Mouse (Mus musculus) activated CD4-positive, CD25-positive, alpha-beta regulatory T cell, adult 4 months (primary cell): ENCODE measurements around the gene Tlr13. TPM values are rescaled to one million over a fixed set of nuclear protein-coding genes. Genes with fewer than 3 reads are reported as not detected.

Experiments used
- ATAC-seq: one replicate; pipeline ENCODE4 v1.8.0; 2017
- polyA plus RNA-seq, 2 experiments: library from polyadenylated mRNA; unstranded; fragments of 100-300 nt; shearing (Covaris generic); gene quantifications; one replicate each; pipeline ENCODE4 v1.2.1; 2017

The Tlr13 gene
- polyA plus RNA-seq, result under 1 TPM in 1 of 2 experiments, not detected in 1; 0.18 TPM

DNA sequence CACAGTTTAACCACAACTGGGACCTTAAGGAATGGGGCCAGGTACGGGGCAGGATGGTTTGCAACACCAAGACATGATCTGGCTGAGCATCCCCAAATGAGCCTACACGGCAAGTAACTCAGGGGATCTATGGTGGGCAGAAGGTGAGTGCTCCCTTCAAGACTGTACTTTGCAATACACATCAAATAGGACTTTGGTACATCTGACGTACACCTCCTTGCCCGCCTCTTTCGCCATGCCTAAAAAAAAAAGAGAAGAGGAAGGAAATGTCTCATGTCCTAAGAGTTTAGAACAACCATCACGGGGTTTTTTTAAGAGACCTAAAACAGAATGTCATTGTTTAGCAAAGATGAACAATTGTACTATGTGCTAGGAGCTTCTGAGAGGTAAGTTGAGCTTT lies at the start of gene Tlr13:
TSS of gene Tlr13 (plus strand) at position 269 of the 400 bp plus-strand sequence.
- ATAC-seq, result no peak

GRCm38 (mm10) chrX:106105464-106105863 lies 37.5 kb upstream of the Tlr13 start:
- no peak for ATAC-seq

DNA sequence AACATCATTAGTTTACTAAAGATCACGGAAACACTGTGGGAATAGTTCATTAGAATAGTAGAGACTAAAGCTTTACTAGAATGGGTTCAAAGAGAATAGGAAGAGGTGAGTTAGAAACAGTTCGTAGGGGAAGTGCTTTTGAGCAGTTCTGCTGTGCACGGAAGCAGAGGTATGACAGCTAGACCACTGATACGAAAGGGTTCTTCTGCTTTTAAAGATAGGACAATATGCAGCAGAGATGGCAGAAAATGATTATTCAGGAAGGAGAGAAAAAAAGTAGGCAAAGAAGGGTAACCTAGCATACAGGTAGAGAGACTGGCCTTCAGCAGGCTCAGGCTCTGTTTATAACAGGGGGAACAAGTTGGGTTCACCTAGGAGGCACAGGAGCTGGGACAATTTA lies 29.1 kb upstream of the Tlr13 start:
- ATAC-seq, result no peak

DNA sequence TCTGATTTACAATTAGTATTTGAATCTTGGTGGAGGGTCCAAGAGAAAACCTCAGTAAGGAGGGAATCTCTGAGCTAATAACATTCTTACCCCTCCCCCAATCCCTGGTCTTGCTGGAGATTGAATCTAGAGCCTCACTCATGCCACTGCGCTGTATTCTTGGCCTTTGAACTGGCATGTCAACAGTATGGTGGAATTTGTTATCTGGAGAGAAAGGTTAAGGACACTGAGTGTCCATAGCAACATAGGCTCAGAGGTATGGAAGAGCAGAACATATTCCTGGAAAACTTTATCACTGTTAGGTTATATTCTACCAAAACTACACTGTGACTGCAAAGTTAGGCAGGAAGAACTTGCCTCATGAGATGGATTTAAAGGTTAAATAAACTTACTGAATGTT lies 28.3 kb upstream of the Tlr13 start:
- ATAC-seq, result no peak

DNA sequence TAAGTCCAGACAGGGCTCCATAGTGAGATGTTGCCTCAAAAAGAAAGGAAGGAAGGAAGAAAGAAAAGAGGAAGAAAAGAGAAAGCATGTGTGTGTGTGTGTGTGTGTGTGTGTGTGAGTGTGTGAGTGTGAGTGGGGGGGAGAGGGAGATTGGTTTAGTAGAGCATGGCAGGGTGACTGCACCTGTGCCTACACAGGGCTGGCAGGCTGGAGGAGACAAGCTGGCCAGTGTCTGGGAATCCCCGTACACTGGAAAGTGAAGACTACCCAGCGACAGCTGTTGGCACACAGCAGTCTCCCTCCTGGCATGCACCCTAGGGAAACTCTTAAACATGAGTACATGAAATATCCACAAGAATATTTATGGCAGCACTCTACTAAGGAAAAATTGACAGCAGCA lies 20.2 kb upstream of the Tlr13 start:
- no peak for ATAC-seq

GRCm38 (mm10) chrX:106128283-106128682 lies 14.7 kb upstream of the Tlr13 start:
- ATAC-seq, result no peak

GRCm38 (mm10) chrX:106129877-106130276 lies 13.1 kb upstream of the Tlr13 start:
- ATAC-seq, result no peak

- ATAC-seq, result no peak
Measured at GRCm38 (mm10) chrX:106134916-106135315, 8.1 kb upstream of the Tlr13 start.

DNA sequence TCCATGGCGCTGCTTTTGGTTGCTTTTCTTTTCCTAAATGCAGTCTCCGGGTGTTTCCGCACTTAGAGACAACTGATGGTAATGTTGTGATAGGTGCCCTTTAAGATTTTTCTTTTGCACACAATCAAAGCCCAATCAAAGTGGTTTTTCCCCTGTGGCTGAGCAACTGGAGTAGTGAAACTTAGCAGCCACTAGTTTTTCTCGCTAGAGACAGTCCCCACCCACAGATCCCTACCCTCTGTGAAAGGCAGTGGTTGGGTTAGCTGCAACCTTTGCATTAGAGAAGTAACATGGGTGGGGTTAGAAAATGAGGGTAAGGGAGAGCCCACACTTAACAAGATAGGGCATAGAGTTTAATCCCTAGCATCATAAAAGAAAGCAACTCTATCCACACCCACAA lies 7.5 kb upstream of the Tlr13 start:
- ATAC-seq, result peak; percentile 71

DNA sequence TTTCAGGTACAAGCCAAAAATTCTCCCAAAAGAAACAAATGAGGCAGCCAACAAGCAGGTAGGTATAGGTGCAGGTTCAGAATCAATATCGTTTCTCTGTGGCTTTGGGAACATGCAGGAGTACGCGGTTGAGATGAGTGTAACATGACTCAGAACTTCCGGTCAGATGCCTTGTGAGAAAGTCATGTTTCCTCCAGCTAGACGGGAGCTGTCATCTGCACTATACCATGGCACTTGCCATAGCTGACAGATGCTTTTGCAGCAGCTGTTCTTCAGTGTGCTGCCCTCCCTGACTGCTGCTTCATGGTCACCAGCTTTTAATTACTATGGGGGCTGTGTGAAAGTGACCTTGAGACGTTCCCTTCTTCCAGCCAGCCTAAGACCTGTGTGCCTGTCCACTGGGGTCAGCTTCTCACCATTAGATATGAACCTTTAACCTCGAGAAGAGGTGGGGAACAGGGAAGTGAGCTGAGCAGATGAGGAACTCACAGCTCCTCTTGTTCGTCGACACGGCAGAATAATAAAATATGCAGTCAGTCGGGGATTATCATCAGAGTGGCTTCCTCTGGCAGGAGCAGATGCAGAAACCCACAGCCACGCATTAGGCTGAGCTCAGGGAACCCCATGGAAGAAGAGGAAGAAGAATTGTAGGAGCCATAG lies 7.0 kb upstream of the Tlr13 start:
- ATAC-seq, result peak; percentile 78

DNA sequence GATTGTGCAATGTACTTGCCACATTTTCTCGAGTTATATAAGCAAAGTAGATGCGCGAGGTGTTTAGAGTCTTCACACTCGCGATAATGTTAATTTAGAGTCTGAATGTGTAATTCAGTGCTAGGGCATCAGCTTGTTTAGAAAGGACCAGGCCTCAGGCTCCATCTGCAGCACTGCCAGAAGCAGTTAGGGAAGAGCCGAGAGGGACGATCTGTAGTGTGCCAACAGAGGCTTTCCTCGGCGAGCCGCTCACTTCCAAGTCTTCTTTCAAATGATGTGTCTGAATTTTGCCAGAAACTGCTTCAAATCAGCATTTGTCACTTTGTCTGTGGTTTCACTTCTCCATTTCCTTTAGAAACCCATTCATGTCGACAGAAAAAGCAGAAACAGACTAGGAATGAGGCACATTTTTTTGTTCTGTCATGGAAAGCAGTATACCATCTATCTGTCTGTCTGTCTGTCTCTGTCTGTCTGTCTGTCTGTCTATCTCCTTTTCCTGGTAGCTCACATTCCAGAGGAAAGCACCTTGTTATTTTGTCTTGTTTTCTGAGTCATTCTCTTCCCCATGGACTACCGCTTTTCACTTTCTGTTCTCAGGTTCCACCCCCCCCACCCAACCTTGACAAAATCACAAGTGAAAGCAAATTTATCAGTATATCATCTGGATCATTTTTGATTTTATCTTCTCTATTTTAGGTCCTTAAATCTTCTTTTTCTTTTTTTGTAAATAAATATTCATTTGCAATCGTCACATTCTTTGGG lies 3.5 kb upstream of the Tlr13 start:
- ATAC-seq, result no peak

- ATAC-seq, result no peak
Measured at GRCm38 (mm10) chrX:106148185-106148584, 5.2 kb downstream of the Tlr13 start.

GRCm38 (mm10) chrX:106149460-106149859 lies 6.5 kb downstream of the Tlr13 start:
- no peak for ATAC-seq

GRCm38 (mm10) chrX:106154180-106154586 lies 11.2 kb downstream of the Tlr13 start:
- ATAC-seq, result no peak

DNA sequence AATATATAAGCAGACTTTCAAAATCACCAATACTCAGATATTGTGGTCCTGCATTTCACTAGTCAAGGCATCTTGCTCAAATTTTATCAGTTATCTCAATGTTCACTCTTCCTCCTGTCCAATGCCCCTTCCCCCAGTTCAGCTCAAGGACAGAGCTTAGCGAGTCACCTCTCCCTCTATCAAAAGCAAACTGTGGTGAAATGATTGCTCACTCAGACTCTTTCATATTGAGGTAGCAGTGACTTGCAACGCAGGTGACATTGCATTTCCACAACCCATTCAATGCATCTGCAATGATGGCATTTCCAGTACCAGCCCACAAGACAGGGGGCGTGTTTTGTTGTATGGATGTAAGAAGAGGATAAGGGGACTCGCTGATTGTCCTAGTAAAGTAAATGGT lies 12.9 kb downstream of the Tlr13 start:
- no peak for ATAC-seq

DNA sequence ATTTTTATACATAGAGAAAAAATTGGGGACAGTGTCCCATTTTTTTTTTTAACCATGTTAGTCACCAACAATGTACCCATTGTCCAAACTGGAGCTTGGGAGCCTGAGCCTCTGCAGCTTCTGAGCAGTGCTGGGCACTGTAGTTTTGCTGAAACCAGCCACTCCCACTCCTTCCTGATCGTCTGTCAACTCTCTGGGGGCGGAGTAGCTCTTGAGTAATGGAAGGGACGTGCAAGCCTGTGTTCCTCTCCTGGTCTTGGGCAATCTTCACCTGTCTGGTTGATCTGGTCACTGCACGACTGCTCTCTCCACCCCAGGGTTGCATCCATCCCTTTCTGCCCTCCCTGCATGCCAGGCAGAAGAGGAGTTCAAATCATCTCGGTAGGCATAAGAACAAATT lies 21.0 kb downstream of the Tlr13 start:
- peak; percentile 61 for ATAC-seq

DNA sequence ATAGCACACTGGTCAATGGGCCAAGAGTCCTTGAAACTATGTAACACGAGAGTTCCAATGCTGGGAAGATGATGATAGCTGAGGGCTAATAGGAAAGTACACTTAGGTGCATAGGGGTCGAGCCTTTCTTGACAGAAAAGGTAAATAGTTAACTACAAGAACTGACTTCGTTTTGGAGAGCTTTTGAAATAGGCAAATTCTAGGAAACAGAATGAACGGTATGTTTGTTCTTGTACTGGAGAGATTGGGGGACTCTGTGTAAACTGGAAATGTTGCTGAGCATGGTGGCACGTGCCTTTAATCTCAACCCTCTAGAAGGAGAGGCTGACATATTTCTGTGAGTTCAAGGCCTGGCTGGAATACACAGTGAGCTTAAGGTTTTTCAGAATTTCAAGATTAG lies 21.6 kb downstream of the Tlr13 start:
- no peak for ATAC-seq

DNA sequence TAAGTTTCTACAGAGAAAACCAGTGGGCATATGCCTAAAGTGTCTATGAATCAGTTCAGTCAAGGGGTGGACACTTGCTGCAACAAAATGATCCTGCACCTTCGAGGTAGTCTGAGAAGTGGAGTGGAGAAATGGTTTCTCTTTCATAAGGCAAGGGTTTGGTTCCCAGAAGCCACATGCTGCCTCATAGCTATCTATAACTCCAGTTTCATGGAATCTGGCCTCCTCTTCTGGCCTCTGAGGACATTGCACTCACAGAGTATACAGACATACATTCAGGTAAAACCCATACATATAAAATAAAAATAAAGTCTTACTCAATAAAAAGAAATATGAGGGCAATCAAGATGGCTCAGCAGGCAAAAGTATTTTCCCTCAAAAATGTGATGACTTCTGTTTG lies 22.1 kb downstream of the Tlr13 start:
- ATAC-seq, result peak; percentile 49

GRCm38 (mm10) chrX:106171106-106171852 lies 28.3 kb downstream of the Tlr13 start:
- ATAC-seq, result peak; percentile 84

DNA sequence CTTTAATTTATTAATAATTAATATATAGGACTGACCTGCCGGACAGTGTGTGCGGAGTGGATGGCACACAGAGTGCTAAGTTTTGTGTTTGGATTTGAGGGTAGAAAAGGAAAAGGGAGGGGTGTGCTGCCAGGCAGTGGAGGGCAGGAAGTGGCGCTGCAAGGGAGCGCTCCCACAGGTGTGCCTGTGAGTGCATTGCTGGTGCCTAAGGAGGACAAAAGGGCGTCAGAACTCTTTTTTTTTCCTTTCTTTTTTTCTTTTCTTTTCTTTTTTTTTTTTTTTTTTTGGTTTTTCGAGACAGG lies 28.8 kb downstream of the Tlr13 start:
- peak; percentile 59 for ATAC-seq

DNA sequence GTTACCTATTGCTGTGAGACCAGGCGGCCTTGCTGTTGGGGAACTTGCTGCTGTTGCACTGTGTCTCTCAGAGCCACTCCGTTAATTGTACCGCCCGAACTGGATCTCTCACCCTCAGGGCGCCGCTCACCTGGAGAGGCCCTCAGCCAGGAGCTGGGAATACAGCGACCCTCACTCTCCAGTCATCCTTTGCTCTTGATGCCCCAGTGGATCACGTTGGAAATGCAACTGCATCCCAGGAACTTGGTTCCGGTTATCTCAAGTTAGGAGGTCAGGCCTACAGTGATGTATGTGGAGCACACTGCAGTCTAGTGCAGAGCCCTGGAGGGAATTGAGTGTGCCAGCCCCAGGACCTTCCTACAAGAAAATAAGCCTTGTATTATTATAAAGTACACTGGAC lies 33.3 kb downstream of the Tlr13 start:
- ATAC-seq, result no peak

DNA sequence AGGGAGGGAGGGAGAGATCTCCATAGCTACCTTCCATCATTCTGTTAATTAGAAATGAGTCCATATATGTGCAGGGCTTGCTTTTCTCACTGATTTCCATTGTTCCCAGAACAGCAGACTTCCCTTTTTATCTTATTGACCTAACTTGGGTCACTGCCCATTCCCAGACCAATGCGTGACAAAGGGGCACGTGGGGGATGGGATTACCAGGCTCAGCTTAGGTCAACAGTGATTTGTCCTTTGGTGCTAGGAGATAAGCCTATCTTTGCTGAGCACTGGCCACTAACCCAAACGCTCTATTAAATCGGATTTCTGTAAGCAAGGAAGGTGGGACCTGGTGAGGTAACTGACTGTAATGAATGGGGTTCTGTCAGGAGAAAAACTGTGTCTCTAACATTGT lies 41.3 kb downstream of the Tlr13 start:
- no peak for ATAC-seq

- no peak for ATAC-seq
Measured at GRCm38 (mm10) chrX:106185706-106186105, 42.7 kb downstream of the Tlr13 start.
